Mouse (Mus musculus): ENCODE data around the gene Ube2g2.

GRCm38 (mm10) chr10:77629970-77630369, 7.9 kb downstream of the Ube2g2 start:
- TF ChIP-seq CTCF (conservative IDR thresholded peaks at IDR 0.05 in 1 of 2, IDR thresholded peaks at IDR 0.05 in 1 of 2; ENCODE audit: low read depth in 2 of 2, low read length in 2 of 2) (peak in 1 of 2 experiments; percentile 42; a peak in 2 of 4 replicates), POLR2A (IDR thresholded peaks at IDR 0.05; ENCODE audit: low read depth, low read length) (no peak), ETS1 (conservative IDR thresholded peaks at IDR 0.05; ENCODE audit: low read depth, low read length) (no peak), CHD1 (IDR thresholded peaks at IDR 0.05; ENCODE audit: low read depth, low read length) (no peak), TBP (conservative IDR thresholded peaks at IDR 0.05; ENCODE audit: low read depth, low read length) (no peak), POLR2AphosphoS2 (IDR thresholded peaks at IDR 0.05; ENCODE audit: low read depth, low read length) (no peak), MEF2A (IDR thresholded peaks at IDR 0.05; ENCODE audit: borderline replicate concordance, low read depth, low read length) (no peak)

All from CH12.LX (cell line).